Mouse (Mus musculus) urinary bladder, postnatal 36 days (tissue): ENCODE measurements around the gene Asb5.
"Not testable (repeated sequence)": the region's sequence is repeated elsewhere in the genome, so short reads cannot be mapped to it uniquely, and the experiment has no call there.

Experiments
- DNase-seq, 2 experiments: peaks; one replicate each; pipeline ENCODE4 v3.0.0; 2022; ENCODE audit warnings: low spot score in 2 of 2, mixed read lengths in 1 of 2

Asb5 gene

GRCm38 (mm10) chr8:54529382-54530296 is at the start of gene Asb5, which contains the start of gene Spcs3:
TSS of gene Asb5 (plus strand) at chr8:54529580.
TSS of gene Spcs3 (minus strand) at chr8:54529998.
- peak; percentile 93 to 95 for DNase-seq

- DNase-seq = no peak
Measured at GRCm38 (mm10) chr8:54486555-54487273, 42.7 kb upstream of the Asb5 start.

- no peak for DNase-seq
Measured at GRCm38 (mm10) chr8:54488437-54488836, 40.9 kb upstream of the Asb5 start.

GRCm38 (mm10) chr8:54491057-54491690 is 38.2 kb upstream of the Asb5 start:
- DNase-seq = no peak

GRCm38 (mm10) chr8:54491934-54492333 is 37.4 kb upstream of the Asb5 start:
- no peak for DNase-seq

- DNase-seq = peak; percentile 13
Measured at GRCm38 (mm10) chr8:54493110-54493509, 36.3 kb upstream of the Asb5 start.

GRCm38 (mm10) chr8:54493915-54494314 is 35.5 kb upstream of the Asb5 start:
- no peak for DNase-seq

GRCm38 (mm10) chr8:54503104-54503503 is 26.3 kb upstream of the Asb5 start:
- DNase-seq = no peak

- no peak for DNase-seq
Measured at GRCm38 (mm10) chr8:54505060-54505459, 24.3 kb upstream of the Asb5 start.

GRCm38 (mm10) chr8:54507428-54508095 is 21.8 kb upstream of the Asb5 start:
- peak; percentile 51 to 61 for DNase-seq

GRCm38 (mm10) chr8:54508096-54508456 is 21.3 kb upstream of the Asb5 start:
- no peak for DNase-seq

- no peak for DNase-seq
Measured at GRCm38 (mm10) chr8:54508814-54509213, 20.6 kb upstream of the Asb5 start.

GRCm38 (mm10) chr8:54509221-54509721 is 20.1 kb upstream of the Asb5 start:
- DNase-seq = no peak

GRCm38 (mm10) chr8:54511791-54512190 is 17.6 kb upstream of the Asb5 start:
- no peak for DNase-seq

GRCm38 (mm10) chr8:54512200-54512599 is 17.2 kb upstream of the Asb5 start:
- not testable (repeated sequence) for DNase-seq

- DNase-seq = no peak
Measured at GRCm38 (mm10) chr8:54518756-54519460, 10.5 kb upstream of the Asb5 start.

GRCm38 (mm10) chr8:54520516-54520915 is 8.9 kb upstream of the Asb5 start:
- DNase-seq = no peak

- no peak for DNase-seq
Measured at GRCm38 (mm10) chr8:54525606-54526005, 3.8 kb upstream of the Asb5 start.

GRCm38 (mm10) chr8:54526700-54527099 is 2.7 kb upstream of the Asb5 start:
- DNase-seq = no peak

- DNase-seq = no peak
Measured at GRCm38 (mm10) chr8:54528571-54528970, 809 bp upstream of the Asb5 start.

GRCm38 (mm10) chr8:54535172-54535571 is 5.8 kb downstream of the Asb5 start:
- no peak for DNase-seq
